Mouse (Mus musculus) R1 (cell line): ENCODE data around the gene Gsk3a.

Experiments used
- DNase-seq: peaks from one replicate; pipeline ENCODE4 v3.0.0-alpha.2; 2018; ENCODE audit warnings: low read depth, low spot score

The Gsk3a gene

GRCm38 (mm10) chr7:25187662-25188650 lies 49.7 kb downstream of the Gsk3a start:
- peak; percentile 93 for DNase-seq

- no peak for DNase-seq
Observed at GRCm38 (mm10) chr7:25184091-25184490, 53.6 kb downstream of the Gsk3a start.

- DNase-seq = no peak
Observed at GRCm38 (mm10) chr7:25181814-25182213, 55.8 kb downstream of the Gsk3a start.

- DNase-seq = peak; percentile 45
Observed at GRCm38 (mm10) chr7:25181331-25181790, 56.3 kb downstream of the Gsk3a start.

- DNase-seq = no peak
Observed at GRCm38 (mm10) chr7:25180512-25180911, 57.1 kb downstream of the Gsk3a start.

GRCm38 (mm10) chr7:25179606-25180161 lies 58.0 kb downstream of the Gsk3a start, which contains the start of gene Pou2f2:
Pou2f2 (minus strand) TSS chr7:25179726.
- DNase-seq = peak; percentile 91

- no peak for DNase-seq
Observed at GRCm38 (mm10) chr7:25178787-25179605, 58.7 kb downstream of the Gsk3a start.

- no peak for DNase-seq
Observed at GRCm38 (mm10) chr7:25178317-25178716, 59.3 kb downstream of the Gsk3a start.
